Mouse (Mus musculus) heart, postnatal 0 days (tissue): ENCODE results near the gene S100a9. TPM values are rescaled to one million over a fixed set of nuclear protein-coding genes. Genes with fewer than 3 reads are reported as not detected.

Experiments
- ATAC-seq: fragments of 200-750 bp; cut with Nextera tagmentation; 2 replicates; pipeline ENCODE4 v1.8.0; 2017; ENCODE audit warnings: low read depth, moderate number of reproducible peaks, moderate library complexity; ENCODE audit not compliant: insufficient read depth
- DNase-seq: peaks from one replicate; pipeline ENCODE4 v3.0.0-alpha.2; 2016; ENCODE audit warnings: low spot score
- H3K27ac ChIP-seq: fragments of 300-500 bp; sonication (generic); 2 replicates; pipeline ENCODE4 v1.5.1; 2014; ENCODE audit warnings: low read depth, mild to moderate bottlenecking
- H3K27me3 ChIP-seq: fragments of 300-500 bp; sonication (generic); 2 replicates; pipeline ENCODE4 v1.6.1; 2014; ENCODE audit warnings: low read length, mixed read lengths; ENCODE audit not compliant: control insufficient read depth, insufficient read depth
- H3K36me3 ChIP-seq: fragments of 300-500 bp; sonication (generic); replicated peaks from 2 replicates; pipeline ENCODE4 v1.6.1; 2014; ENCODE audit warnings: low read length, mixed read lengths; ENCODE audit not compliant: control insufficient read depth, insufficient read depth
- H3K4me1 ChIP-seq: fragments of 300-500 bp; sonication (generic); 2 replicates; pipeline ENCODE4 v1.6.1; 2014; ENCODE audit warnings: antibody characterized with exemption; ENCODE audit not compliant: control insufficient read depth, insufficient read depth
- H3K4me2 ChIP-seq: fragments of 300-500 bp; sonication (generic); 2 replicates; pipeline ENCODE4 v1.6.1; 2014; ENCODE audit warnings: low read depth, mild to moderate bottlenecking, low read length, moderate library complexity
- H3K4me3 ChIP-seq: fragments of 300-500 bp; sonication (generic); 2 replicates; pipeline ENCODE4 v1.5.1; 2014; ENCODE audit warnings: low read depth, low read length
- H3K9ac ChIP-seq: fragments of 300-500 bp; sonication (generic); replicated peaks from 2 replicates; pipeline ENCODE4 v1.6.1; 2014; ENCODE audit warnings: low read depth, low read length, mixed read lengths
- H3K9me3 ChIP-seq: fragments of 300-500 bp; sonication (generic); replicated peaks from 2 replicates; pipeline ENCODE4 v1.6.1; 2016; ENCODE audit warnings: low read length; ENCODE audit not compliant: control insufficient read depth
- CTCF ChIP-seq: IDR thresholded peaks from 2 replicates; pipeline ENCODE4 v1.5.1; 2016; ENCODE audit warnings: antibody characterized with exemption, control low read depth, low read depth
- EP300 ChIP-seq: IDR thresholded peaks from 2 replicates; pipeline ENCODE4 v1.6.1; 2016; ENCODE audit warnings: antibody characterized with exemption, low read depth
- WGBS: fragments of 180-500 bp; shearing (Covaris S2); extraction: QIAGEN DNeasy Blood & Tissue Kit; methylation state at CpG from one replicate; pipeline ENCODE4 v1.1.7; 2014; 5-methylcytosine and 5-hydroxymethylcytosine counted together
- polyA plus RNA-seq: library from polyadenylated mRNA; unstranded; fragments of >200 nt; fragmentation: Nextera tagmentation; extraction: Ambion mirVana; gene quantifications from 2 replicates; pipeline ENCODE4 v1.2.1, GENCODE M21; 2015
- total RNA-seq: library from RNA; depleted of rRNA; stranded (reverse); fragments of >200 nt; gene quantifications from 2 replicates; pipeline ENCODE4 v1.2.3, GENCODE M21; 2014; ENCODE audit warnings: low replicate concordance

Gene S100a9
- total and polyA plus RNA-seq, 2 experiments from 2014 or later: 12.7 to 13.6 TPM

- DNase-seq (no peak), ATAC-seq (no peak)
- H3K27me3 ChIP-seq: no peaks in the 10 kb centered on the region
- H3K9ac ChIP-seq: no peak overlapping the region
- H3K4me2 ChIP-seq: no peak overlapping the region
- no peaks in the 10 kb centered on the region for H3K4me1 ChIP-seq
- no peak overlapping the region for H3K27ac ChIP-seq
- no peak overlapping the region for H3K4me3 ChIP-seq
- no peaks in the 10 kb centered on the region for H3K36me3 ChIP-seq
- no peaks in the 10 kb centered on the region for H3K9me3 ChIP-seq
- TF ChIP-seq CTCF (no peak), EP300 (no peak)
These were observed 36.0 kb downstream of the S100a9 start for GRCm38 (mm10) chr3:90659364-90660044.

GRCm38 (mm10) chr3:90657405-90657804 lies 38.1 kb downstream of the S100a9 start:
- no peaks in the 10 kb centered on the region for H3K27me3 ChIP-seq
- H3K9ac ChIP-seq: no peak overlapping the region
- H3K9me3 ChIP-seq: no peaks in the 10 kb centered on the region
- H3K36me3 ChIP-seq: no peaks in the 10 kb centered on the region
- DNase-seq (no peak), ATAC-seq (no peak)
- TF ChIP-seq EP300 (no peak), CTCF (peak; percentile 17; the same call in 1 of the 2 replicates)
- no peak overlapping the region for H3K4me2 ChIP-seq
- H3K4me3 ChIP-seq: no peak overlapping the region
- no peaks in the 10 kb centered on the region for H3K4me1 ChIP-seq
- WGBS: 63% methylated on average over 4 of the region's 4 CpGs
- H3K27ac ChIP-seq: no peak overlapping the region

- no peak for TF ChIP-seq EP300
- Histone ChIP-seq H3K9me3 (no peaks in the 10 kb centered on the region), H3K27ac (no peak within 1 kb of the TSS), H3K4me1 (no peaks in the 10 kb centered on the region), H3K4me2 (no peak within 1 kb of the TSS), H3K4me3 (no peak within 1 kb of the TSS), H3K36me3 (no peaks in the 10 kb centered on the region), H3K9ac (no peak within 1 kb of the TSS), H3K27me3 (no peaks in the 10 kb centered on the region)
- ATAC-seq (no peak), DNase-seq (no peak)
These were observed 41.8 kb downstream of the S100a9 start, which contains the start of gene S100a7a for GRCm38 (mm10) chr3:90653717-90654116. S100a7a (plus strand) TSS chr3:90654017.

- no peak for ATAC-seq
- no peak for TF ChIP-seq EP300
- TF ChIP-seq CTCF: peak; percentile 78
- no peaks in the 10 kb centered on the region for H3K9me3 ChIP-seq
- WGBS: 37% methylated on average over 5 of the region's 5 CpGs
- no peaks in the 10 kb centered on the region for H3K27me3 ChIP-seq
- peak; percentile 39 for DNase-seq
- H3K4me2 ChIP-seq: no peak overlapping the region
- no peaks in the 10 kb centered on the region for H3K4me1 ChIP-seq
- no peak overlapping the region for H3K27ac ChIP-seq
- no peak overlapping the region for H3K9ac ChIP-seq
- no peaks in the 10 kb centered on the region for H3K36me3 ChIP-seq
- H3K4me3 ChIP-seq: no peak overlapping the region
These were observed 42.5 kb downstream of the S100a9 start for GRCm38 (mm10) chr3:90652878-90653508.

GRCm38 (mm10) chr3:90649832-90650231 lies 45.7 kb downstream of the S100a9 start:
- H3K36me3 ChIP-seq: no peaks in the 10 kb centered on the region
- no peak overlapping the region for H3K4me2 ChIP-seq
- H3K27me3 ChIP-seq: no peaks in the 10 kb centered on the region
- H3K9ac ChIP-seq: no peak overlapping the region
- ATAC-seq: no peak
- H3K4me1 ChIP-seq: no peaks in the 10 kb centered on the region
- TF ChIP-seq EP300: no peak
- TF ChIP-seq CTCF: no peak
- H3K4me3 ChIP-seq: no peak overlapping the region
- DNase-seq: no peak
- H3K9me3 ChIP-seq: no peaks in the 10 kb centered on the region
- 76% methylated on average over 2 of the region's 2 CpGs for WGBS
- no peak overlapping the region for H3K27ac ChIP-seq

- Histone ChIP-seq H3K4me1 (no peaks in the 10 kb centered on the region), H3K9me3 (no peaks in the 10 kb centered on the region), H3K4me2 (no peak overlapping the region), H3K27ac (no peak overlapping the region), H3K4me3 (no peak overlapping the region), H3K36me3 (no peaks in the 10 kb centered on the region), H3K9ac (no peak overlapping the region), H3K27me3 (no peaks in the 10 kb centered on the region)
- TF ChIP-seq EP300 (no peak), CTCF (no peak)
- ATAC-seq (no peak), DNase-seq (no peak)
These were observed 46.5 kb downstream of the S100a9 start for GRCm38 (mm10) chr3:90648981-90649380.
